Mouse (Mus musculus) neural tube, embryonic 15.5 days (tissue): ENCODE measurements at regions not wholly inside any gene's neighbourhood (a gene's known extent, or its start where the extent isn't known, plus 50 kb on each side); places are given as distances from the start of the nearest gene placed in this dataset.

Source experiments
- ATAC-seq: fragments of 200-750 bp; cut with Nextera tagmentation; 2 replicates; pipeline ENCODE4 v1.8.0; 2017; ENCODE audit warnings: mild to moderate bottlenecking, moderate TSS enrichment, moderate library complexity; ENCODE audit not compliant: low FRiP score
- H3K27ac ChIP-seq: fragments of 300-500 bp; sonication (generic); replicated peaks from 2 replicates; pipeline ENCODE4 v1.5.1; 2015; ENCODE audit warnings: mild to moderate bottlenecking, inconsistent platforms
- H3K27me3 ChIP-seq: fragments of 300-500 bp; sonication (generic); replicated peaks from 2 replicates; pipeline ENCODE4 v1.6.1; 2015; ENCODE audit warnings: inconsistent platforms
- H3K36me3 ChIP-seq: fragments of 300-500 bp; sonication (generic); 2 replicates; pipeline ENCODE4 v1.6.1; 2015; ENCODE audit warnings: inconsistent platforms
- H3K4me1 ChIP-seq: fragments of 300-500 bp; sonication (generic); 2 replicates; pipeline ENCODE4 v1.6.1; 2015; ENCODE audit warnings: inconsistent platforms
- H3K4me2 ChIP-seq: fragments of 300-500 bp; sonication (generic); 2 replicates; pipeline ENCODE4 v1.6.1; 2015; ENCODE audit warnings: inconsistent platforms, mild to moderate bottlenecking, moderate library complexity
- H3K4me3 ChIP-seq: fragments of 300-500 bp; sonication (generic); replicated peaks from 2 replicates; pipeline ENCODE4 v1.5.1; 2015; ENCODE audit warnings: mild to moderate bottlenecking, inconsistent platforms
- H3K9ac ChIP-seq: fragments of 300-500 bp; sonication (generic); replicated peaks from 2 replicates; pipeline ENCODE4 v1.6.1; 2015; ENCODE audit warnings: mild to moderate bottlenecking, inconsistent platforms
- H3K9me3 ChIP-seq: fragments of 300-500 bp; sonication (generic); replicated peaks from 2 replicates; pipeline ENCODE4 v1.6.1; 2016; ENCODE audit warnings: inconsistent platforms
- WGBS: fragments of 180-500 bp; shearing (Covaris S2); methylation state at CpG from one replicate; pipeline ENCODE4 v1.1.7; 2015; ENCODE audit warnings: mixed read lengths; 5-methylcytosine and 5-hydroxymethylcytosine counted together

- H3K4me2 ChIP-seq: no peak overlapping the region
- ATAC-seq: peak; percentile 57
- H3K9me3 ChIP-seq: no peaks in the 10 kb centered on the region
- no peak overlapping the region for H3K9ac ChIP-seq
- 21% methylated on average over 6 of the region's 6 CpGs for WGBS
- peak overlapping the region; percentile 18 for H3K27ac ChIP-seq
- H3K4me3 ChIP-seq: no peak overlapping the region
- H3K27me3 ChIP-seq: no peaks in the 10 kb centered on the region
- H3K36me3 ChIP-seq: no peaks in the 10 kb centered on the region
- H3K4me1 ChIP-seq: peaks cover 37% of the 10 kb centered on the region
Observed at GRCm38 (mm10) chr8:80318231-80318870, 175.2 kb upstream of the Gypa start.

GRCm38 (mm10) chr8:80315371-80315770 is 178.2 kb upstream of the Gypa start:
- Histone ChIP-seq H3K9me3 (no peaks in the 10 kb centered on the region), H3K4me3 (peak overlapping the region; percentile 16), H3K4me1 (peaks cover 37% of the 10 kb centered on the region), H3K36me3 (no peaks in the 10 kb centered on the region), H3K9ac (peak overlapping the region; percentile 17), H3K27me3 (no peaks in the 10 kb centered on the region), H3K27ac (peak overlapping the region; percentile 70), H3K4me2 (peak overlapping the region; percentile 57)
- peak; percentile 86 for ATAC-seq
- 1% methylated on average over 13 of the region's 13 CpGs for WGBS

- no peaks in the 10 kb centered on the region for H3K36me3 ChIP-seq
- peak overlapping the region; percentile 57 for H3K4me2 ChIP-seq
- H3K4me3 ChIP-seq: peak overlapping the region; percentile 16
- H3K27me3 ChIP-seq: no peaks in the 10 kb centered on the region
- H3K27ac ChIP-seq: peak overlapping the region; percentile 70; the same call in 1 of the 2 replicates
- peak overlapping the region; percentile 17 for H3K9ac ChIP-seq
- no peaks in the 10 kb centered on the region for H3K9me3 ChIP-seq
- 2% methylated on average over 7 of the region's 7 CpGs for WGBS
- peaks cover 37% of the 10 kb centered on the region for H3K4me1 ChIP-seq
- ATAC-seq: peak; percentile 67
Observed at GRCm38 (mm10) chr8:80314826-80315225, 178.8 kb upstream of the Gypa start.

DNA sequence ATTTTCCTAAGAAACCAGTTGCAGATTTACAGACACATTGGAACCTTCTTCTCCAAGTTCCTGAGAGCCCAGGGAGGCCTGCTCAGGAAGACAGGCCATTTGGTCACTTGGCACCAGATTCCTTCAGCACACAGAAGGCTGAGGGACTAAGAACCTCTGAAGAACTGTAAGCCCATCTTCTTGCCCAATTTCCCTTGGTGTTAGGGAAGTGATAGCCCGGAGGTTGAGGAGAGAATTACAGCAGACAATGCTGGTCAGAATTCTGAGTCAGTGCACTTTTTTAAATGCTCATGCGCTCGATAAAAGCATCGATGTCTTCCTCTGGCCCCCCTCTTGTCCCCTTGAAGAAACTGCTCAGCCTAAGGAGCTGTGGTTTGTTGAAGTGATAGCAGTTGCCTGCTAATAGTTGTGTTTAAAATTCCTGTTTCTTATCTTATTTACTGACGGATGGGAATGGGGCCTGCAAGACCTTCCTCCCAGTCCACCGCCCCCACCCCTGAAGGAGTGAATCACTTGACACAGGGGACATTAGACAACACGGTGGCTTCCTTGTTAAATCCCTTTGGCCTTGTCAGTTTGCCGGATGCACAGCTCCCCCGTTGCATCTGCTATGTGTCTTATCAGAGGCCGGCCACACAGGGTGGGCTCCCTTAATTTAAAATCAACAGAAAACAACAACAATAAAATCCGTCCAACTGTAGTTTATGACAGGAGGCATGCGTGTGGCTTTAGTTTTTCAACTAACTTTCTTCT is 179.5 kb upstream of the Gypa start:
- Histone ChIP-seq H3K27ac (no peak overlapping the region), H3K4me1 (peaks cover 35% of the 10 kb centered on the region), H3K9me3 (no peaks in the 10 kb centered on the region), H3K4me2 (no peak overlapping the region), H3K9ac (no peak overlapping the region), H3K4me3 (no peak overlapping the region), H3K27me3 (no peaks in the 10 kb centered on the region), H3K36me3 (no peaks in the 10 kb centered on the region)
- no peak for ATAC-seq
- 32% methylated on average over 12 of the region's 12 CpGs for WGBS

- H3K27me3 ChIP-seq: no peaks in the 10 kb centered on the region
- H3K9ac ChIP-seq: no peak overlapping the region
- H3K36me3 ChIP-seq: no peaks in the 10 kb centered on the region
- H3K4me2 ChIP-seq: no peak overlapping the region
- no peaks in the 10 kb centered on the region for H3K4me1 ChIP-seq
- 82% methylated on average over 4 of the region's 4 CpGs for WGBS
- no peak overlapping the region for H3K4me3 ChIP-seq
- no peak for ATAC-seq
- H3K9me3 ChIP-seq: no peaks in the 10 kb centered on the region
- H3K27ac ChIP-seq: no peak overlapping the region
Observed at GRCm38 (mm10) chr8:80307761-80308160, 185.8 kb upstream of the Gypa start.

DNA sequence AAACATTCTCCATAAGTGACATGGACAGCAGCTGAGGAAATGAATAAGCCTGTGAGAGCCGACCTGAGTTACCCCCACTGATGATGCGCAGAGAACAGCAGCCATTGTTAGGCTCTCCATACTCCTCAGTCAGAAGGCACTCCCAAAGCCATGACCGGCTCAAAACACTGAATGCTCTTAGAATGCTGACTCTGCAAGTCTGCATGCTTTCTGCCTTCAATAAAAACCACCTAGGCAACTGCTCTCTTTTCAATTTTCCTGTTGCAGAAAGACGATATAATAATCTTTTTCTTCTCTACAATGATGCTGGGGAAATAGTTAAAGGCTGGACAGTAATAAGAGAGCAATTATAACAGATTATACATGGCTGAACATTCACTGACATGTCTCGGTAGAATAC is 195.0 kb upstream of the Gypa start:
- no peaks in the 10 kb centered on the region for H3K9me3 ChIP-seq
- no peak overlapping the region for H3K4me3 ChIP-seq
- no peaks in the 10 kb centered on the region for H3K27me3 ChIP-seq
- no peak overlapping the region for H3K4me2 ChIP-seq
- ATAC-seq: no peak
- H3K36me3 ChIP-seq: no peaks in the 10 kb centered on the region
- no peaks in the 10 kb centered on the region for H3K4me1 ChIP-seq
- H3K27ac ChIP-seq: no peak overlapping the region
- 58% methylated on average over 5 of the region's 5 CpGs for WGBS
- no peak overlapping the region for H3K9ac ChIP-seq

DNA sequence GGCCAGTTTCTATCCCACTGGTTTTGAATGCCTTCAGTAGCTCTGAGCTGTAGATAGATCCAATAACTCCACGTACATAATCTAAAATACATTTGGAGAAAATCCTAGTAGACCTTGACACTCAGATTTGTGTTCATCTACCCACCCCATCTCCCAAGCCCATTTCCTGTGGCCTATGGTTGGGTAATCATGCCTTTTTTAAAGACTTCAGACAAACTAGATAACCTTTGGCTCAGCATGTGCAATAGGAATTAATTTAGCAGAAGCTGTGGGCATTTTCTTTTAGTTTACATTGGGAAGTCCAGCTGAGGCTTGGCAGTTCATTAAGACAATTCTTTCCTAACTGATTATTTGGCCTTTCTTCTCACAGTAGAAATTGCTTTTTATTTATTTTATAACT is 203.3 kb upstream of the Gypa start:
- Histone ChIP-seq H3K4me2 (no peak overlapping the region), H3K4me3 (no peak overlapping the region), H3K36me3 (no peaks in the 10 kb centered on the region), H3K27me3 (no peaks in the 10 kb centered on the region), H3K27ac (no peak overlapping the region), H3K9ac (no peak overlapping the region), H3K9me3 (no peaks in the 10 kb centered on the region), H3K4me1 (no peaks in the 10 kb centered on the region)
- WGBS: 77% methylated on average over 1 of the region's 1 CpGs
- no peak for ATAC-seq

DNA sequence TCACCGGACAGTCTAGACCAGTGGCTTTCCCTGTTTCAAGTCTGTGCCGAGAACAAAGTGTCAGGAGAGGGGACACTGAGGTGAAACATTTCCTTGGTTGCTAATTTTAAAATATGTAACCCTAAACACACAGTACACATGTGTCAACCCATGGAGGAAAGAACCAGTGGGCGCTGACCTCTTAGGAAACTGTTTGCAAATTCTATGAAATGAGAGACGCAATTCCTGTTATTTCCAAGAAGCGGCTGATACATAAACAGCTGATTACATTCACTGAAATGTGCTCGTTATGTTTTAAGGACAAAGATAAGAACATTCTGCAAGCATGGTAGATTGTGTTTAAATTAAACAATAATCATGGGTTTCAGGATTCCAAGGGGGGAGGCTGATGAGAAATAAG is 204.3 kb upstream of the Gypa start:
- Histone ChIP-seq H3K27ac (no peak overlapping the region), H3K9me3 (no peaks in the 10 kb centered on the region), H3K36me3 (no peaks in the 10 kb centered on the region), H3K27me3 (no peaks in the 10 kb centered on the region), H3K4me3 (no peak overlapping the region), H3K4me1 (no peaks in the 10 kb centered on the region), H3K4me2 (no peak overlapping the region), H3K9ac (no peak overlapping the region)
- 84% methylated on average over 6 of the region's 6 CpGs for WGBS
- no peak for ATAC-seq

GRCm38 (mm10) chr8:80268910-80269460 is 211.2 kb upstream of the Hhip start:
- no peaks in the 10 kb centered on the region for H3K27me3 ChIP-seq
- H3K9ac ChIP-seq: no peak overlapping the region
- 51% methylated on average over 7 of the region's 7 CpGs for WGBS
- H3K4me3 ChIP-seq: no peak overlapping the region
- no peaks in the 10 kb centered on the region for H3K36me3 ChIP-seq
- H3K4me1 ChIP-seq: no peaks in the 10 kb centered on the region
- 0 out of 2 replicates have a peak, but pooled peaks cover 3% of the 10 kb centered on the region for H3K9me3 ChIP-seq
- no peak overlapping the region for H3K27ac ChIP-seq
- ATAC-seq: no peak
- H3K4me2 ChIP-seq: no peak overlapping the region

GRCm38 (mm10) chr8:80264915-80265314 is 207.1 kb upstream of the Hhip start:
- 97% methylated on average over 2 of the region's 2 CpGs for WGBS
- H3K27ac ChIP-seq: no peak overlapping the region
- H3K9me3 ChIP-seq: 0 out of 2 replicates have a peak, but pooled peaks cover 3% of the 10 kb centered on the region
- ATAC-seq: no peak
- no peak overlapping the region for H3K4me3 ChIP-seq
- no peaks in the 10 kb centered on the region for H3K36me3 ChIP-seq
- H3K9ac ChIP-seq: no peak overlapping the region
- peaks cover 13% of the 10 kb centered on the region for H3K4me1 ChIP-seq
- no peak overlapping the region for H3K4me2 ChIP-seq
- H3K27me3 ChIP-seq: no peaks in the 10 kb centered on the region

DNA sequence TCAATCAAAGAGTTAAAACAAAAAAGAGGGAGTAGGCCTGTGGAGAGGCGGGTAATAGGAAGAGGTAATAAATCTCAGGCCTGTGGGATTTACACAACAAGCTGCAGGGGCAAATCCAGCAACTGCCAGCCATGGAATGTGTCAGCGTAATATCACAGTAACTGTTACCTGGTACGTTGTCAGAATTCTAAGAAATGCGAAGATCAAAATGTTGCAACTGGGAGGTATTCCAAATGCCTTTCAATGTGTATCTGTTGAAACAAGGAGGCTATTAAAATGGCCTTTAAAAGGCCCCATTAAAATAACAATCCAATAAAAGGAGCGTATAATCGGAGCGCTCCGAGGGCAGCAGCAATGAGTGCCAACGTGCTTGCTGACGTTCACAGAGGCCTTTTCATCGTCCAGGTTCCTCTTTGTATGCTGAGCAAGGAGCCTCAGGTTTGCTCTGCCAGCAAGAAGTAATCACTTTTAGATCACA is 205.7 kb upstream of the Hhip start:
- Histone ChIP-seq H3K9ac (no peak overlapping the region), H3K27ac (peak overlapping the region; percentile 28; the same call in 1 of the 2 replicates)
- WGBS: 10% methylated on average over 11 of the region's 11 CpGs

DNA sequence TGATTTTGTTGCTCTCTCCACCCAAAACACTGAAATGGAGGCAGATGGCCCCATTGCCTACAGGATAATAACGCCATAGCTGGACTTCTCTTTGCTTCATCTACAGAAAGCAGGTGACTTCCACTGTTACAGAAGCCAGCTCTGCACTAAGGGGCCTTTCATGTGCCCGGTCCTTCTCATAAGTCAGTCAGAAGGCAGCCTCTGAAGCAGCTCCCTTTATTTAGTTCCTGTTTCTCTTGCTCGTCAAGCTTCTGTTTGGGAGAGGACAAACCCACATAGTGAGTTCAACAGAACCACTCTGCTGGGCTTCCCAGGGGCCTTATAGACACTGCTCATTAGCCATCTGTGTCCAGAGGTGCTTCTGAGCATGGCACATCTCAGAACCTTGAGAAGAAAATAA is 205.1 kb upstream of the Hhip start:
- 48% methylated on average over 3 of the region's 3 CpGs for WGBS
- Histone ChIP-seq H3K9me3 (no peaks in the 10 kb centered on the region), H3K4me3 (no peak overlapping the region), H3K4me1 (peaks cover 13% of the 10 kb centered on the region), H3K9ac (no peak overlapping the region), H3K36me3 (no peaks in the 10 kb centered on the region), H3K4me2 (no peak overlapping the region), H3K27ac (peak overlapping the region; percentile 28; the same call in 1 of the 2 replicates), H3K27me3 (no peaks in the 10 kb centered on the region)
- 0 out of 2 replicates have a peak, but pooled peaks have one; percentile 12 for ATAC-seq

More for the DNA sequence above, 205.7 kb upstream of the Hhip start:
- peaks cover 13% of the 10 kb centered on the region for H3K4me1 ChIP-seq
- no peaks in the 10 kb centered on the region for H3K36me3 ChIP-seq
- H3K4me2 ChIP-seq: peak overlapping the region; percentile 23; the same call in 1 of the 2 replicates
- ATAC-seq: peak; percentile 86
- H3K9me3 ChIP-seq: no peaks in the 10 kb centered on the region
- no peak overlapping the region for H3K4me3 ChIP-seq
- no peaks in the 10 kb centered on the region for H3K27me3 ChIP-seq
